Mouse (Mus musculus) embryo, embryonic 10.5 days (tissue): ENCODE measurements around the gene L3hypdh.
"Not testable (repeated sequence)": the region's sequence is repeated elsewhere in the genome, so short reads cannot be mapped to it uniquely, and the experiment has no call there.

Experiments
- DNase-seq: peaks from one replicate; pipeline ENCODE4 v3.0.0-alpha.2; 2015; ENCODE audit warnings: low spot score

The L3hypdh gene

DNA sequence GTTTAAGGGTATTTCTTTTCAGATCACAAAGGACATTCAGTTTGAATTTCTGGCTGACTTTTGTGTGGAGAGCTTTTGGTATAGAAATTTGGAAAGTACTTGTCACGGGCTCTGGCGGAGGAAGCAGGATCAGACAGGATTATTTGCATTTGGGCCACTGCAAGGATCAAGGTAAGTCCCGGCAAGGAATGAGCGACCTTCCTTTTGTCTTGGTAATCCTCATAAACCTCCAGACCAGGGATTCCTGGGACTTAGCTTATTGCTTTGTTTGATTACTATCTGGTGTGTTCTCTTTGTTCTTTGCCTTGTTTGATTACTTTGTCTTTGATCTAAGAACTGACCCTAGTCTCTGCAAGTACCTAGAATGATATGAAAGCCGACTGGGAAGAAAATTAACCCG lies 31.4 kb downstream of the L3hypdh start:
- no peak for DNase-seq

DNA sequence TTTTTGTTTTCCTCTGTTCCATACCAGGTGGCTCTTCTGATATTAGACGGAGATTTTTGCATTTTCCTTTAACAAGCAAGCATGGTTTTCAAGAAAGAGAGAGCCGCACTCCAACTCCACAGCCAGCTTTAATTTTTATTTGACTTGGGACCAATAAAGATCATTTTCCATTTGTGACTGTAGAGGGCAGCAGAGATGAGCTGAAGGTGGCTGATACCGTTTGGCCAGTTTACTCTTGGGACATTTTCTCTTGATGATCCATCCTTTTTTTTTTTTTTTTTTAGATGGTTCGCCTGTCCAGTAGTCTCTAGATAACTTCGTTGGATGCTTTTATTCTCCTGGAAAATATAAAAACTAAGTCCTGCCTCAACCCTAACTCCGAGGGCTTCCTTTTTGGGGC lies 31.9 kb downstream of the L3hypdh start:
- DNase-seq: peak; percentile 70

DNA sequence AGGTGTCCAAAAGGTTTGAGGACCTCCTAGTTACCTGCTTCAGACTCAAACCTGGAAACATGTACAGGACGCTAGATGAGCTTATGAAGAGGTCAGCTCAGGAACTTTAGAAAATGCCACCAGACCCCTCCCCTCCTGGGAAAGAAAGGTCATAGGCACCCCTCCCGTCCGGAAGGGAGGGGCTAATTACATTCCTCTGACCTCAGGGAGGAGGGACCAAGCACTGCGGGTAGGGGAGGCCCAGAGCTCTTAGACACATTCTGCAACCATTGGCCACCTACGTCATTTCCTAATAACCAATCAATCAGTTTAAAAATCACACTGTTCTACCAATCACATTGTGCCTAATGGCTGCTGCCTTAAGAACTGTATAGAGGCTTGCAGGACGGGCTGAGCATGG lies 32.7 kb downstream of the L3hypdh start:
- DNase-seq: no peak

DNA sequence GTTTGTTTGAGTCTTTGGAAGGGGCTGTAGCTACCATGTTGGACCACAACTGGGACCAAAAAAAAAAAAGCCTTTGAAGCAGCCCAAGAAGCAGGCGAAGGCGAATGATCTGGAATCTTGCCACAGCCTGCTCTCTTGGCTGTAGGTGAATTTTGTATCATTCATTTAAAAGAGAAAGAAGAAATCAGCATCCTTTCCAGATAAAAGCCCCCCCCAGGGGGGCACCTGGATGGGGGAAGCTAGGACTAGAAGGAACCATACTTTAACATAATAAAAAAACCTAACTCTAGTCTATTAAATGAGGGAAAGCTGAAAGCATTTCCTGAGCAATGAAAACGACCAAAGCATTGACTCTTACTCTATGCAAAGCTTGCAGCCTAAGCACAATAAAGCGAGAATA lies 34.4 kb downstream of the L3hypdh start:
- DNase-seq: no peak

DNA sequence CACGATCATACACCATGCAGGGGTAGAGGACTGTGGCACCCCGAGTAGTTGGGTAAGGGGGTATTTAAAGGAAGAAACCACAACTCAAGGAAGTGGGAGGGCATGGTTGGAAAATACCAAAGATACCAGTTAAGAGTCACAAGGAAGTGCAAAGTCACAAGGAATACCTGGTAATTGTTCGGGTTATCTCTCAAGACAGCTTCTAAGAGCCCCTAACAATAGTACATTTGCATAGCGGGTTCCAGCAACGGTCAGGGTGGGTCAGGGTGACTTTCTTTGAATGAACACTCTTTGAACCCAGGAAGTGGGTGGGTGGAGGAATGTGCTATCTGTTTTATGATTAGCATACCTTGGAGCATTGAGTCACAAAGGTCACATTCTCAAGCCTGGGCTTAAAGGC lies 35.1 kb downstream of the L3hypdh start:
- DNase-seq: not testable (repeated sequence)

DNA sequence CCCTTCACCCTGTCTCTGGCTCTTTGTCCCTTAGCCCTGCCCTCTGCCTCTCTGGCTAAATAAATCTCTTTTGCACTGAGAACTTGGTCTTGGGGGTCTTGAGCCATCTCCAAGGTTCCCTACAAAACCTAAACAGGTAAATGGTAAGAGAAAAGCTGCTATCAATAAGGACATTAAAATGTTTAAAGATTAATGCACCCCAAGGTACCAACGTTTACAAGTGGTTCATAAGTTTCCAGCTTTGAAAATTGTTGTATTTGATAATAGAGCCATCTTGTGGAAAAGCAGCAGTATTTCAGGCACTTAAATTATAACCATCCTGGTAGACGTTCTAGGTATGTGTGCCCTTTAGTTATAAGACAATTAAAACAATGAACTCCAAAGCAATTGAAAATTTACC lies 37.7 kb downstream of the L3hypdh start:
- DNase-seq: peak; percentile 39

DNA sequence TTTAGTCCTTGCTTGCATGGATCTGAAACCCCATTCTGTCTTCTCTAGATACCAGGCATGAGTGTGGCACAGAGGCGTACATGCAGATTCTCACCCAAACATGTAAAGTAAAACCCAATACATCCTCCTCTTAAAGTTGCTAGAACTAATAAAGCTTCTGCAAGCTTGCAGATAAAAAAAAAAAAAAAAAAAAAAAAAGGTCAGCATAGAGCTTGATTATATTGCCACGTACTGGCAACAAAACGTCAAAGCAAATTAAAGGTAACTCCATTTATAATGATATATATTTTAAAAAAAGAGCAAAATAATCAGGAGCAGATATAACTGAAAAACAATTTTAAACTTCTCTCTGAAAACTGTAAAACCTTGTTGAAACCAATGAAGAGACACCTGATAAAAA lies 44.0 kb downstream of the L3hypdh start:
- DNase-seq: no peak

DNA sequence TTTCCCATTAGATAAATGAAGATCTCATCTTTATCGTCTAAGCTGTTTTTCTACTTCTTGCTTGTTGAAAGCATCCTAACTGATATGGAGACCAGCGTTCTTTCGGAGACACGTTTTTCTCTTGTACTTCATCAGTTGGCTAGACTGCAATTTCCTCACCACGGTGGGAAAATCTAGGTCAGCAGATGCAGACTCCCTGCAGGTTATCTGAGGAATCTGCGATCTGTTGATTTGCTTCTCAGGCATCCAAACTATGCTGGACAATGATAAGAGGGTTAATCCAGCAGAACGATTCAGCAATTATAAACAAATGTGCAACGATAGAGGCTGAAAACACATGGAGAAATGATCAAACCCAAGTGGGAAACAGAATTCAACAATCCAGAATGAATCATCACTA lies 45.7 kb downstream of the L3hypdh start:
- no peak for DNase-seq

DNA sequence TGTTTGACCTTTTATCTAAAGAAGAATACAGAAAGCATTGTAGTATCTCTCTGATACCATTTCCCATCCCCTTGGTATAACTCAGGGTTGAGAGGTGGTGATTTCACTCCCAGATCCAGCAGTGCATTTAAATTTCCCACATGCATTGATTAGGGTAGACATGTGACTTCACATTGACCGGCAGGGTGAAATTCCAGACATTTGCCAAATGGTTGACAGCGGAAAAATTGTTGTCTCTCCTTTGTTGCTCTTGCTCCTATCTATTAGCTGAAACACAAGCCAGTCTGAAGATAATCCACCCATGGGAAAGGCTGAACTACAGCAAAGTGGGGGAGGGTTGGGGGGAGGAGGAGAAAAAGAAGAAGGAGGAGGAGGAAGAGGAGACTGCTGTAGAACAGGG lies 46.4 kb downstream of the L3hypdh start:
- no peak for DNase-seq

DNA sequence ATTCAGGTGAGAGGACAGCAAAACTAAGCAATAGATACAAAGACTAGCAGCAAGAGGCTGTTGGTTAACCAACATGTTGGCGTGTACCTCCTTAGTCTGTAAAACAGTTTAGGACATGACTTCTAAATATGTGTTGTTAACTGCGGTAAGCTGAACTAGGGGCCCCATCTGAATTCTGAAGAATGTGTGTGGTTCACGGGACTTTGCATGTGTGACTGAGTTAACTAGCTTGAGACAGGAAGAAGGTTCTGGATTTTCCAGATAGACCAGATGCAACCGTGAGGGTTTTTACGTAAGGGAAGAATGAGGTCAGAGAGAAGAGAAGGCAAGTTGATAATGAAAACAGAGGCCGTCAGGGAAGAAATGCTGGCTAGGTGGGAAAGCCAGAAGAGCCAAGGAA lies 48.2 kb downstream of the L3hypdh start:
- no peak for DNase-seq

DNA sequence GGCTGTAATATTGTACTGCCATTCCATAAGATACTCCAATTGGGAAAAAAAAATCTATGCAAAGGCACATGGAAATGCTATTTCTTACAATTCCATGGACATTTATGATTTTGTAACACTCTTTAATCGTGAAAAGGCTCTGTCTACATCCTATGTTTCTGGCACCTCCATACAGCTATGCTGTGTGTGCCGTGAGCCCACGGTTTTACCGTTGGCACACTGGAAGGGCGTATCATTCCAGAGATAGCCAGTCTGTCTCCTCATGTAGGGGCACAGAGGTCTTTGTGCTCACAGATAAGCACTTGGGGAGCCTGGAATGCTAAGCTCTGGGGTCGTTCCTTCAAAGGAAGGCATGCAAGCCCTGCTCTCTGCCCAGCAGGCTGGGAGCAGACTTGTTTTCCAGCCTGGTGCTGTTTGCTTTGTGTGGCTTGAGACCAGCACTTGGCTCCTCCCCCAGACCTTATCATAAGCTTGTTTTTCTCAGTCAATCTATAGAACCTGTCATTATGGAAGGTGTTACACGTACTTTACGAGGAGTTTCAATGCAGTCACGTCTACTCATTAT lies 49.1 kb downstream of the L3hypdh start:
- no peak for DNase-seq

DNA sequence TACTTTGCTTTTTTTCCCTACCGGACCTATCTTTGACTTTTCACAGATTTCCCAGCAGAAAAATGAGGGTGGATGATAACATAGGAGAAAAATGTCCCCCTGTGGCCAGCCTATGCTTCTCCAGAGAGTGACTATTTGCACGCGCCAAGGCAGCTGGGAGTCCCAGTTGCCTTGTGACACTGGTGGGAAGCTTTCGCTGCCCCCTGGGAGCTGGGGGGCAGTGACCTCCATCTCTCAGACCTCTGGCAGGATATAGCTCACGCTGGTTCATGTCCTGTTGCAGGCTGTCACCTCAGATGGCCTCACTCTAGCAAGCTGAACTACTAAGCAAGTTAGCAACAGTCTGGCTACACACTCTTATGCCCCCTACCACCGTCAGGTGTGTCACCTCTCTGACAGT lies 53.4 kb downstream of the L3hypdh start:
- no peak for DNase-seq

DNA sequence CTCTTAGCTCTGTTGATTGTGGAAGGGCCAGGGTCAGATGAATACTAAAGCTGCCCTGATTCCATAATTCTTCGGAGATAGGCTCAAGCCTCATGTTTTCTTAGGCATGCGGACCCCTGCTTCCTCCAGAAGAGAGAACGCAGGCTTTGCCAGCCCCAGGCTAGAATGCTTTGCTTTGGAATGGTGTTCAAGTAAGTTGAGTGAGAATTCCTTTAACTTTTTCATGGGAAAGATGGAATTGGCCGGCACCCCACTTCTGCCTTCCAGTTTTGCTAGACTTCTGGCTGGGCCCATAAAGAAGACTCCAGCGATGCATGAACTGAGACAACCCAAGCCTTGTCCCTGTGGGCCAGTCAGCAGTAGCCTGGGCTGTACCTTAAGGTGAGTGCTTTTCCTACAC lies 54.1 kb downstream of the L3hypdh start:
- DNase-seq: no peak

DNA sequence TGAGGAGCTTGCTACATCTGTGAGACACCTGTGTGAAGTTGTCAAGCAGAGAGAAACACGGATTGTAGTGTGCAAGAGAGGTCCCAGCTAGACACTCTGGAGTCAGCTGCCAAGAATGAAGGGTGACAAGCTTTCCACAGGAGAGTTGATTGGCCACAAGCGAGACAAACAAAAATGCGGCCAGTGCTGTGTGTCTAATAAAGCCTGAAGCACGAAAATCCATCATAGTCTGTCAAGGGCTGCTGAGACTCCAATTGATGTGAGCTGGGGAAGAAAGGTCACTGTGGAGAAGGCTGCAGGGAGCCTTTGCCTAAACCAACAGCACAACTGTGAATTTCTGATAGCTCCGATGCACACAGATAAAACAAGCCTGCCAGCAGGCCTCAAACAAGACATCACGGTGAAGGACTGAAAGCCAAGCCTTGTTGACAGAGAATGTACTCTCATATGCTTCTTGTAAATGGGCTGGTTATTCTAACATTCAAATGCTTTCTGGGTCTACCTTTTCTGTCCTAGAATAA lies 59.9 kb downstream of the L3hypdh start:
- DNase-seq: peak; percentile 34

DNA sequence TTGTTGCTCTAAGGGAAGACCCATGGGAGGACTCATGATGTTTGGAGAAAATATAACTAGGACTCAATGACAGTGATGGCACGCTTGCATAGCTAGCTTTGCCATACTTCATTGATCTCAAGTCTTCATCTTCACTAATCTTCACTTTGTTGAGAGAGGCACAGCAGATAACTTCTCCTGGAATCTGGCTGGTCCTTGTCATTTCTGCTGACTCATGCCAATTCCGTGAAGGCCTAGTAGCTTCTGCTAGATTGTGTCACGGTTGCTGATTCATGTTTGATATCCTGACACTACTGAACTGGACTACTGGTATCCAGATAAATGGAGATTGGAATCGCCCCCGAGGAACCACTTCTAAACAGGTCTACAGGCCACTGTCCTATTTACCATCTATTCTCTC lies 61.7 kb downstream of the L3hypdh start:
- no peak for DNase-seq
